Mouse (Mus musculus): Measurements from ENCODE around the gene Mocs1. TPM values are rescaled to one million over a fixed set of nuclear protein-coding genes. Genes with fewer than 3 reads are reported as not detected.

Gene Mocs1
- total RNA-seq (2014; fragmentation: Nextera tagmentation) (36.2 and 50.2 TPM in 2 replicates), total RNA-seq (2017) (8.9 and 9.4 TPM in 2 replicates)

DNA sequence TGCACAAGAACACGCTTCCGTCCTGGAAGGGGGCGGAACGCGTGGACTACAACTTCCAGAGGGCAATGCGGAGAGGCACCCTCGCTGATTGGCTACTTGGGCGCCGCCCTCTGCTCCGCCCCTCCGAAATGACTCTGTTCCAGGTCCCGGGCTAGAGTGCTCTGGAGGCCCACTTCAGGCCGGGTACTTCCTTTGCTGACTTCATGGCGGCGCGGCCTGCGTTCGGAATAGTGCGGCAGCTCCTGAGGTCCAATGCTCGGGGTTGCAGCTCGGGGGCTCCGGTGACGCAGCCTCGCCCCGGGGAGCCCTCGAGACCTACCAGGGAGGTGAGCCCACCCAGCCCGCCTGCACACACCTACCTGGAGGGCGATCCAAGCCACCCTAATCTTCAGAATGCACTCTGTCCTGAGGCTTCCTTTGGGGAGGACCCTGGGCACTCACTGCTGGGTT is at the start of gene Mocs1:
Mocs1 (plus strand) TSS at position 124 of the 450 bp plus-strand sequence.
- ATAC-seq (replicated peaks; ENCODE audit: low FRiP score, low TSS enrichment, poor library complexity, severe bottlenecking), result peak; percentile 97

DNA sequence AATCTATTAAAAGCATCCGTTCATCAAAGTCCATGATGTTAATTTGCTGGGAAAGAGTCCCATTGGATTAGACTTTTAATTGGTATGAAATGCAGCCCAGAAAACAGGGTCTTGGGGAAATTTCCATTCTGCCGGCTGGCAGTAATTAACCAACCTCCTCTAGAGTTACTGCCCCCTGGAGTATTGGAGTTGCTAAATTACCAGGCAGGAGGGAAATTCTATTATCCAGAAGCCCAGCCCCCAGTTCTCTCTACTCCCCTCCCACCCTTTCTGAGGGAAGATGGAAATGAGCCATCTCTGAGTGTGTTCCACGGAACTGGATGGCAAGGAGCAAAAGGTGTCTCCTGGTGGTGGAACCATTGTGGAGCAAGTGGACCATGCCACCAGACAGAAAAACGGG is 48.5 kb upstream of the Mocs1 start:
- no peak for ATAC-seq (replicated peaks; ENCODE audit: low FRiP score, low TSS enrichment, poor library complexity, severe bottlenecking)

DNA sequence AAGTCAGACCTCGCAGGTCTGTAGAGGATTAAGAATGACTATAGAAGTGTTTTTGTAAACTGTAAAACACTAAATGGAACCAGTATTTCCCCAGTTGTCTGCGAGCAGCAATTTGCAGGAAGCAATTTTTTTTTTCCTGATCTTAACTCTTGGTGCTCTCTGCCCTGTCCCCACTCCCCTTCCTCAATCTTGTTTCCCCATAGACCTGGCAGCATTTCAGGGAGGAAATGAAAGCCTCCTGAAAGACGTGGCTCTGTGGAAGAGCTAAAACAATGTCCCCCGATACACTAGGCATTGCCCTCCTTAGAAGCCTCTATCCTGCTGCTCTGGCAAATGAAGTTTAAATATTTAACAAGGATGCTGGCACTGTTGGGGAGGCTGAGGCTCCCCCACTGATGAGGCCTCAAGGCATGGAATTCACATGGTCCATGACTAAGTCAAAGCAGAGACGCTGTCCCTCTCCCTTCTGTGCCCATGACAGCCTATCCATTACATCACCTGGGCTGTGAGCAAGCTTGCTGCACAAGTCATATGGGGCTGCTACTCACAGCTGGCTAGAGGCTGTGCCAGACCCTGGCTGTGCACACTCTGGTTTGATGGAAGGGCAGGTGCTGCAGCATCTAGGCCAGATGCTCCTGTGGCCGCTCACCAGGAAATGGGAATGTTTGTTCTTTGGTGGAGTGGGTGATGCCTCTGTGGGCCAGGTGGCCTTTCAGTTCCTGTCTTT is 43.8 kb upstream of the Mocs1 start:
- ATAC-seq (replicated peaks; ENCODE audit: low FRiP score, low TSS enrichment, poor library complexity, severe bottlenecking), result no peak

DNA sequence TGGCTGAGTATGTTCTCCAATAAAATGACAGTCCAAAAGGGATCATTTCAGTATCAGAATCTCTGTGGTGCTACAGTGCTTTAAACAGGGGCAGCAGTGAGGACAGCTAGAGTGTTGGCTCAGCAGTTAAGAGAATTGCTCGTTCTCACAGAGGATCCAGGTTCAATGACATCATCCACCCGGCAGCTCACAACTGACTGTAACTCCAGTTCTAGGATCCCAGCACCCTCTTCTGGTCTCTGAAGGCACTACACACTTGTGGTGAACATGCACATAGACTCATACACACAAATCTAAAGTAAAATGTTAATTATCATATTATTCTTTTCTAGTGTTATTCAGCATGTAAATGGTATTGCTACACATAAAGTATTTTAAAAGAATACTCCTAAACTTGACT is 40.4 kb upstream of the Mocs1 start:
- no peak for ATAC-seq (replicated peaks; ENCODE audit: low FRiP score, low TSS enrichment, poor library complexity, severe bottlenecking)

DNA sequence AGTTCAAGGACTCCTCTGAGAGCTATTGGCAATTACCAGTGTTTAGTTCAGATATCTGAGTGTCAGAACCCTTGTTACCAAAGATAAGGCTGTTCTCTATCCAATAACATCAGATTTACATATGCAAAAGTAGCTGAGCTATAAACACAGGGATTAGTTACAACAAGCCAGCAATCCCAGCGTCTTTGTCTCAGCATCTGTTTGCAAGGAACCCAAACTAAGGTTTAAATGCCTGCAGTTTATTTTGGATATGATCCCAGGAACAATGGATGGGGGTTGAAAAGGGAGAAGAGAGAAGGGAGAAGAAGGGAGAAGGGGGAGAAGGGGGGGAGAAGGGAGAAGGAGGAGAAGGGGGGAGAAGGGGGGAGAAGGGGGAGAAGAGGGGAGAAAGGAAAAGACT is 35.4 kb upstream of the Mocs1 start:
- ATAC-seq (replicated peaks; ENCODE audit: low FRiP score, low TSS enrichment, poor library complexity, severe bottlenecking), result no peak

DNA sequence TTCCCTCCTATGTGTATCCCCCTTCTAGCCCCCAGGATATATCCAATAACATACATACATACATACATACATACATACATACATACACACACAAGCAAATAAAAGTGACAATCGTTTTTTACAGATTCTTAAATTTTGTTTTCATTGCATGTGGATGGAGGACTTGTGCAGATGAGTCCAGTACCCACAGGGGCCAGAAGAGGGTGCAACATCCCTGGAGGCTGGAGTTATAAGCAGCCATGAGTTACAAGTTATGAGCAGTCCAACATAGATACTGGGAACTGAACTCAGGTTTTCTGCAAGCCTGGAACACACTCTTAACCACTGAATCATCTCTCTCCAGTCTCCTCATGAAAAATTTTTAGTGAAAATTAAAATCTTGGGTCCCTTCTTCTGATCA is 33.3 kb upstream of the Mocs1 start:
- ATAC-seq (replicated peaks; ENCODE audit: low FRiP score, low TSS enrichment, poor library complexity, severe bottlenecking), result peak; percentile 57; the same call in 1 of the 2 replicates

DNA sequence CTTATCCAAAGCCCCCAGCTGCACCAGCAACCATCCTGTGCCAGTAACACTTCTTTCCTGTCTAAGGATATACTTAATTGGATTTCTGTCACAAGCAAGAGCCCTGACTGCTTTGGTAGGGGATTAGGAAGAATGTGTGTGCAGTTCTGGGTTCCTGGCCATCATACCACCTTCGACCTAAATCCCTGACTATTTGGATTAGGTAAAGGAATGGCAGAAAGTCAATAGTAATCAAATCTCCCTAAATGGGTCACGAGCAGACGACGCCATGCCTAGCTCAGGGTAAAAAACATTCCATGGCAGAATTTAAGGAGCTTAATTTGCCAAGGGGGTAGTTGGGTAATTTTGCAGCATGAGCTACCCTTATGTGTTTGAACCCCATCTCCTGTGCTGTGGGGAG is 28.6 kb upstream of the Mocs1 start:
- no peak for ATAC-seq (replicated peaks; ENCODE audit: low FRiP score, low TSS enrichment, poor library complexity, severe bottlenecking)

DNA sequence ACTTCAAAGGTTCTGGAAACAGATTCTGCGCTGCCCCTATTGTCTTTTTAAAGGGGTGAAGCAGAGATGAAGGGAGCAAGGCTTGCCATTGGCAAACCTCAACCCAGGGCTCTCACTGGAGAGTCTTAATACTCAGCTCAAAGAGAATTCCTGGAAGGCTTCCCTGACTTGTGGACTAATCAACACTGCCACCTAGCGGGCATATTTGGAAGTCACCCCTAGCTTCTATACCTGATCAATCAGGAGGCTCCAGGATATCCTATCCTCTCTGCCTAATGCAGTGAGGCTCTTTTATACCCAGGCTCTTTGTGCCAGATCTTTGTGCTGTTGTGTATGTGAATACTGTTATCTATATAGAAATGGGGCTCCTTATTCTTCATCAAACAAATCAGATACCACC is 28.0 kb upstream of the Mocs1 start:
- ATAC-seq (replicated peaks; ENCODE audit: low FRiP score, low TSS enrichment, poor library complexity, severe bottlenecking), result peak; percentile 79

DNA sequence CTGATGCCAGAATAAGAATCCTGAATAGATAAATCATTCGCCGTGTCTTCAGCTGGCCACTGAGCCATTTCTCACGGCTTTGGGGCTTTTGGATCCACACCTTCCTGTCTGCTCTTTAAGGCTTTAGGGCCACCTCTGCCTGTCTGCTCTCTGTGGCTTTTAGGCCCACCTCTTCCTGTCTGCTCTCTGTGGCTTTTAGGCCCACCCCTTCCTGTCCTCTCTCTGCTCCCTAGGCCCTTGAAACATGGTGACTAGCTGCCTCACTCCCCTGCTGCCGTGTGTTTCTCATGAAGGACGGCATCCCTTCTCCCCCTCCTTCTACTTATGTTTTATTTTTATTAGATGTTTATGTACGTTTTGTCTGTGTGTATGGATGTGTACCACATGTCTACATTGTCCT is 25.0 kb upstream of the Mocs1 start:
- ATAC-seq (replicated peaks; ENCODE audit: low FRiP score, low TSS enrichment, poor library complexity, severe bottlenecking), result no peak

DNA sequence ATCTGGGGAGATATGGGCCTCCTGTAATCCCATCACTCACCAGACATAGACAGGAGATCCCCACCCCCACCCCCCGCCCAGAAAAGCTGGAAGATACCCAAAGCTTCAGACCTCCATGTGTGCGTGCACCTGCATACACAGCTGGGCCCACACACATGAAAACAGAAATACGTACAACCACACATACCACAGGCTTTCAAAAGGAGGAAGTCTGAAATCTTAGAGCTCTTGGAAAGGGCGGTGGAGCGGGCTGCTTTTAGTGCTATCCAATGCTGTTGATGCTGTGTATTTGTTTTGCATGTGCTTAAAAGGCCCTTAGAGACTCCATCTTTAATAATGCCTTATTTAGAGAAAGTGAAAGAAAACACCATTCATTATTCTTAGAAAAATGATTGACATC is 22.2 kb upstream of the Mocs1 start:
- ATAC-seq (replicated peaks; ENCODE audit: low FRiP score, low TSS enrichment, poor library complexity, severe bottlenecking), result no peak

DNA sequence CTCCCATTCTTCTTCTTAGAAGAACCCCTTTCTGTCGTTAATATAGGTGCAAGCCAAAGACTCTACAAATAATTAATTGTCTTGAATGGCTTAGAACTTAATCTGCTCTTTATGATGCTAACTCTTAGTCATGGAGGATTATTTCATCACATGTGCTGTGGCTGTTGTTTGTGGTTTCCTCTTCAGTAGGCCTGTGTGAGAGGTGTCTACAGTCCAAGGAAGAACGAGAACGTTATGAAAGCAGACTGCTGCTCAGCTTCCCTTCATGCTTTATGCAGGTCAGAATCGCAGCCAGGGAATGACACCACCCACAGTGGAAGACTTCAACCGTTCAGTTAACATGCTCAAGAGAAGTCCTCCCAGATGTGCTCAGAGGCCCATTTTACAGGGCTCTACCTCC is 15.2 kb upstream of the Mocs1 start:
- no peak for ATAC-seq (replicated peaks; ENCODE audit: low FRiP score, low TSS enrichment, poor library complexity, severe bottlenecking)

DNA sequence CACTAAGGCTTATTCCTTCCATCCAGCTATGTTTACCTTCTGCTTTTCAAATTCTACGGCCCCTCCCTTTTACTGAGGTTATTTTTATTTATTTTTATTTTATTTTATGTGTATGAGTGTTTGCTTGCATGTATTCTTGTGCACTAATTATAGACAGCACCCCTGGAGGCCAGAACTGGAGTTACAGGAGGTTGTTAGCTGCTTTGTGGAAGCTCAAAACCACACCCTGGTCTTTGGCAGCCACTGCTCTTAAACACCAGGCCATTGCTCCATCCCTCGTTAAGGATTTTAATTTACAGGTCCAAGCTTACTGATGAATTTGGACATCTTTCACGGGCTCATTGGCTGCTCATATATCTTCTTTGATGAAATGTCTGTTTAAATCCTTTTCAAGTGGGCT is 14.6 kb upstream of the Mocs1 start:
- peak; percentile 95 for ATAC-seq (replicated peaks; ENCODE audit: low FRiP score, low TSS enrichment, poor library complexity, severe bottlenecking)

DNA sequence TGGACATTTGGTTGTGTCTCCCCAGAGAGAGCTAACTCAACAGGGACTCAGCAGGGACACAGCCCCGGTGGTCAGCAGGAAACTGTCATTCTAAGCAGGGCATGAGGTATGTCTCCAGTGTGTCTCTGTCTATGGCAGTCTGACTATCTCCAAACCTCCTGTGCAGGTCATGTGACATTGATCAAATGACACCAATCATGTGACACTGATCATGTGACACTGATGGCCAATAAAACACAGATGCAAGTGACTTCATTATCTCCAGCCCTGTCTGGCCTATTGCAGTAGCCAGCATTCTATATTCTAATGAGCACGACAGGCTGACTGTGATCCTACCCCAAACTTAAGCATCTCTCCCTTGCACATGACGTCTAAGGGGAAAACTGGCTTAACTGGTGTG is 11.9 kb upstream of the Mocs1 start:
- no peak for ATAC-seq (replicated peaks; ENCODE audit: low FRiP score, low TSS enrichment, poor library complexity, severe bottlenecking)

DNA sequence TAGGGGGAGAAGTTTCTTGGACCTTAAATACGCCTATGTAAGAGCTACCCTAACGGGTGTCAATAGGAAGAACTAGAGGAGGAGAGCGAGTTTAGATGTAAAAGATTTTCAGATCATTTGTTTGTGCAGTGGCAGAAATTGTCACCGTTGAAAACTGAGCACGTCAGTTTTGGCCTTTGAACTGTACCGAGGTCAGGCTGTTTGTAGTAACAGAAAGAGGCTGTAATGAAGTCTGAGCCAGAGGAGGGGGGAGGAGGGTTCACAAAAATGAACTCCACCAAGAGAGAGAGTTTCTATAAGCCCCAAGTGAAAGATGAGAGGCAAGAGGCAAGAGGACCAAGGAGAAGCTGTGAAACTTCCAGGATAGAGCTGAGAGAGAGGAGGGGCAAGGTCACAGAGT is 8.3 kb upstream of the Mocs1 start:
- no peak for ATAC-seq (replicated peaks; ENCODE audit: low FRiP score, low TSS enrichment, poor library complexity, severe bottlenecking)

DNA sequence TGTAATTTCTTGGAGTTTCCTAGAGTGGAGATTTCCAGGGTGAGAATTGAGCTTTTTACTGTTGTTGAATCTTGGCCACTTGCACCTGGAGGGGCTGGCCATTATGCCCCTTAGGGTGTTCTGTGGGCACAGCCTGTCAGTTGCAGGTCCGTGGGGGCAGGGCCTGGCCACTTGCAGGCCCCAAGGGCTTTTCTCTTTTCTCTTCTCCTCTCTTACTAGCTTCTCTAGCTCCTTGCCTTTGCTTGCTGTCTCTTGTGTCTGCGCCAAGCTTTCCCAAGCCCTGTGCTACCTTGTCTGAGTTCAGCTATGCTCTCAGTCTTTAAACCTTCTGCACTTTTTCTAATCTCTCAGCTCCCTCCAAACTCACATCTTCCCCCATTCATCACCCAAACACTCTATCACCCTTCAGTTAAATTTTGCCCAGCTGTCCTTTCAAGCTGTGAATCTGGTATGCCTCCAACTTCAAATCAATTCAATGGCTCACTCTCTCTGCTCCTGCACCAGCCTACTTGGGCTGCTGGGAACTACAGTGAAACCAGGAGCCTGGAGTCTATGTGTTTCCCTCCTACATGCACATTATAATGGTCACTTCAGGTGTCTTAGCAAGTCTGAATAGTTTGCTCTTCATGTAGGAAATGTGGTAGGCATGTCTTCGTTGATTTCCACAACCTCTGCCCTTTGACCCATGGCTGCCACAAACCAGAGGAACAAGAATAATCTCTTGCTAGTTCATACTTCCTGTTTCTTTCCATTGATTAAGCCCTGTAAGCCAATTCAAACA is 5.7 kb upstream of the Mocs1 start:
- ATAC-seq (replicated peaks; ENCODE audit: low FRiP score, low TSS enrichment, poor library complexity, severe bottlenecking), result no peak

DNA sequence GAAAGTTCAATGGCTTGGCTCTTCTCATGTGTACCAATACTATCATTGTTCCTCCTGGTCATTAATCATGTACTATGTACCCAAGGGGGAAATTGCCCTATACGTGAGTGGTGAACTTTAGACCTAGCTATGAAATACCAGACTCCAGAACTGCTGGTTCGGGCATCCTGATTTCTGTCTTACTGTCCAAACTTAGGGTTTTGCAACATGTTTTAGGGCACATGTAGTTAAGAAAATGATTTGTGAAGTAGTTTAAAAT is 5.2 kb upstream of the Mocs1 start:
- no peak for ATAC-seq (replicated peaks; ENCODE audit: low FRiP score, low TSS enrichment, poor library complexity, severe bottlenecking)

DNA sequence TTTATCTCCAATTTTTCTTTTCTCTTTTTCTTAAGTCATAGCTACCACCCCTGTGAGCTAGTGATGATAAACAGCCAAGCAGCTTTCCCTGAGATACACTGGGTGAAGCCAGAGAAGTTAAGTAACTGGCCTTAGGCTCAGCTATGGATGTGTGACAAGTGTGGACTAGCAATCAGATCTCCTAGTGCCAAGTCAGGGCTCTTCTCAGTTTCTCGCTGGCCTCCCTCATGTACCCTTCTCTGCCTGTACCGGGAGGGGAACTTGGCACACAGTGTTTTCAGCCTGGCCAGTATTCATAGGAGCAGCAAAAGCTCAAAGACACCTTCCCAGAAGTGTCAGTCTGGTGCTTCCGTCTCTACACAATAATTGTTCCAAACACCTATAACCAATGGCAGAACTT is 4.3 kb upstream of the Mocs1 start:
- ATAC-seq (replicated peaks; ENCODE audit: low FRiP score, low TSS enrichment, poor library complexity, severe bottlenecking), result no peak

DNA sequence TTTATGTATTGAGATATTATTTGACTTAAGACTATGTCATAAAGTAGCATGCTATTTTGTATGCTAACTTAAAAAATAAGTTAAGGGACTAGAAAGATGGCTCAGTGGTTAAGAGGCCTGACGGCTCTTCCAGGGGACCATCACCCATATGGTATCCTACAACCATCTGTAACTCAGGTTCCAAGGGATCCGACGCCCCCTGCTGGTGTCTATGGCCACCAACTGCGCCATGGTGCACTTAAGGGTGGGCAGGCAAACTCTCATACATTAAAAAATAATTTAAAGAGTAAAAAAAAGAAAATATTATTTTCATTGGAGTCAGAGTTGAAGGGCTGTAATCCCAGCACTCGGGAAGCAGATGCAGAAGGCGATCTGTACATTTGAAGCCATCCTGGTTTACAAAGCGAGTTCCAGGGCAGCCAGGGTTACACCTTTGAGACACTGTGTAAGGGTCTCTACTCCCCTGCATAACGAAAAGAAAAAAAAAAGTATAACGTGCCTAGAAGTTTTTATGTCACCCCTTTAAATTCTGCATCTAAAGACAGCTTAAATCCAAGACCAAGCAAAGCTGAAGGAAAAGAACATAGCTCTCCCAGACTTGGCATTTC is 427 bp upstream of the Mocs1 start:
- 0 out of 2 replicates have a peak, but pooled peaks have one; percentile 0 for ATAC-seq (replicated peaks; ENCODE audit: low FRiP score, low TSS enrichment, poor library complexity, severe bottlenecking)

DNA sequence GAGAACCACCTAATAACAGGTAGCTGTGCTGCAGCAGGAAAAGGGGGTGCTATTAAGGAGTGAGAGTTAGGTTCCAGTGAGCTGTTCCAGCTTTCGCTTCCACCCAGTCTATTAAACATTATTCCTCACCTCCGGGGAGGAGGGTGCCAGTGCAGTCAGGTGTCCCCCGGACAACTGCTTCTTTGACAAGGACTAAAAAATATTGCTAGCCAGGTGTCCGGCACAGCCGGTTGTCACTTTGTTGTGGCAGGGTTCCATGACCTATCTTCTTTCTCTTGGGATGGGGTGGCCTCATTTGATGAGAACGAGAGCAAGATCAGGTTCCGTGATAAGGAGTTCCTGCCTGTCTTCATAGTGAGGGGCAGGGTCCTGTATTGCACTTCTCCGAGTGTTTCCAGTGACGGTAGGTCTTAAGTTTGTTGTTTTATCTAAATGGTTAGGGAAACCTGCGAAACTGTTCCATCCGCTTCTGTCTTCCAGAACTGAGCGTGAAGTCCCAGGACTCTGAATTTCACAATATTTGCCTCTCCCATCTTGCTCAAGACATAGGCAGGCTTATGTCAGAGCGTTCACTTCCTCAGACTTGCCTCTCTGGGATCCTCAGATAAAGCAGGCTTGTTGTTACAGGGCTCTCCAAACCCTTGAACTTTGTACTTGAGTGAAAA is 721 bp downstream of the Mocs1 start:
- peak; percentile 39; the same call in 1 of the 2 replicates for ATAC-seq (replicated peaks; ENCODE audit: low FRiP score, low TSS enrichment, poor library complexity, severe bottlenecking)

DNA sequence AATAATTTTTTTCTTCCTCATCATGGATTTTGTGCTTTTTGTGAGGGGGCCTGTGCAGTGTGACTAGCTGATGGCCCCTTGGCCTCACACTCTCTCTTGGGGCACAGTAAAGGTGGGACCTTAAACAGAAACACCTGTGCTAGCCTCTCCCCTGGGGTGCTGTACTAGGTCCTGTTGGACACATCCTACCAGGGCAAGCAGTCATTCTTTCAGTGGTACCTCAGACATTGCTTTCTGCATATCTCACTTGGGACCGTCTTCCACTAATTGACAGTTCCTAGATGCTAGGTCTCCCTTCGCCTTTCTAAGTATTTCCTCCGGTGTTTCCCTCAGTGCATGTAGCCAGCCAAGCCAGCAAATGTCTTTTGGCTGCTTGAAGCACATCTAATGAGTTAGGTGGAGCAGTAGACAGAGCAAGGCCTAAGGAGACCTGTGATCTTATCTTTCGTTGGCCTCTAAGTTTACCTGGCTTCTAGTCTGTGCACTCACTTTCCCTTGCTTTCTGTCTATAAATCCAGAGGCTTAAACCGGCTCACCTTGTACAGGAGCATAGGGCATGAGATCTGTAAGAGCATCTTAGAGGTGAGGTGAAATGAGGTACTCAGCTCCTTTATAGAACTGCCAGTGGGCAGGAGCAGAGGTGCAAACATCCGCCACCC is 1.4 kb downstream of the Mocs1 start:
- ATAC-seq (replicated peaks; ENCODE audit: low FRiP score, low TSS enrichment, poor library complexity, severe bottlenecking), result no peak

All from megakaryocyte-erythroid progenitor cell, adult 5-6 weeks (primary cell).